ENCODE assay signal across 8 mouse cellular contexts in genomic region chr6:37439676-37440490, GRCm38 (mm10). TPM values are rescaled to one million over a fixed set of nuclear protein-coding genes. Genes with fewer than 3 reads are reported as not detected.
DNase-seq lines count a peak whose midpoint lies in the region; ATAC-seq and TF ChIP-seq lines count a peak whose summit lies in the region.

No protein-coding gene starts in this region.

- H3K4me2 ChIP-seq in forebrain, embryonic 16.5 days (ENCODE audit: low read length): peak overlapping the region; percentile 70

- H3K4me3 ChIP-seq in testis, adult 2 months (ENCODE audit: control insufficient read depth, low read depth, low read length): peak overlapping the region; percentile 34
- H3K4me3 ChIP-seq in forebrain, embryonic 16.5 days (replicated peaks; ENCODE audit: low read length): peak overlapping the region; percentile 79

- no peak for TF ChIP-seq CTCF in testis, adult 2 months (IDR thresholded peaks at IDR 0.05; ENCODE audit: control insufficient read depth, insufficient read depth, insufficient replicate concordance, low read depth, low read length)

- WGBS in forebrain, embryonic 16.5 days: 67% methylated on average over 13 of the region's 13 CpGs

- peaks cover 11% of the 10 kb centered on the region for H3K4me1 ChIP-seq in testis, adult 2 months (ENCODE audit: control insufficient read depth, insufficient read depth, low read length)
- H3K4me1 ChIP-seq in forebrain, embryonic 16.5 days (replicated peaks; ENCODE audit: control insufficient read depth, insufficient read depth, low read length): peaks cover 15% of the 10 kb centered on the region

- no peak for DNase-seq in testis, postnatal 10 days (ENCODE audit: low spot score)
- DNase-seq in kidney, postnatal 36 days: peak; percentile 45 to 66
- peak; percentile 43 for DNase-seq in neural tube, embryonic 10.5 days (ENCODE audit: extremely low spot score, low spot score)
- DNase-seq in layer of hippocampus, adult 9-10 months (ENCODE audit: low spot score): no peak
- DNase-seq in urinary bladder, postnatal 10 days (ENCODE audit: low spot score): no peak
- DNase-seq in spleen, postnatal 14 days (ENCODE audit: low spot score in 2 of 2): no peak

- H3K27ac ChIP-seq in testis, adult 2 months (ENCODE audit: control insufficient read depth, insufficient read depth, low read depth, low read length): peak overlapping the region; percentile 24; the same call in 1 of the 2 replicates
- no peak overlapping the region for H3K27ac ChIP-seq in forebrain, embryonic 16.5 days (ENCODE audit: low read length)

- no peak for TF ChIP-seq POLR2A in testis, adult 2 months (IDR thresholded peaks at IDR 0.05; ENCODE audit: control insufficient read depth, low read depth, low read length)

- H3K9ac ChIP-seq in forebrain, embryonic 16.5 days (replicated peaks; ENCODE audit: low read depth, low read length): no peak overlapping the region

- H3K9me3 ChIP-seq in forebrain, embryonic 16.5 days (ENCODE audit: control insufficient read depth, low read length): no peaks in the 10 kb centered on the region

- H3K27me3 ChIP-seq in testis, adult 2 months (ENCODE audit: control insufficient read depth, insufficient read depth, low read length): no peaks in the 10 kb centered on the region
- H3K27me3 ChIP-seq in forebrain, embryonic 16.5 days (replicated peaks; ENCODE audit: control insufficient read depth, insufficient read depth, low read length): no peaks in the 10 kb centered on the region

- ATAC-seq in forebrain, embryonic 16.5 days: no peak

- H3K36me3 ChIP-seq in testis, adult 2 months (ENCODE audit: control insufficient read depth, insufficient read depth, low read length): no peaks in the 10 kb centered on the region
- no peaks in the 10 kb centered on the region for H3K36me3 ChIP-seq in forebrain, embryonic 16.5 days (ENCODE audit: control insufficient read depth, insufficient read depth)

RNA-seq across cellular contexts. Expression of gene Creb3l2, which starts 2.1 kb away (rescaled TPM):
- 2.0 and 2.1 TPM in 2 replicates for polyA plus RNA-seq in testis, adult 2 months (2012; rRNA removed)
- polyA plus RNA-seq in forebrain, embryonic 16.5 days (2015; fragmentation: Nextera tagmentation; extraction: Ambion mirVana): 3.0 and 3.9 TPM in 2 replicates

Comparison
In these comparisons a context has a peak if more than half of its experiments do, and no peak if none do; other contexts are left out.
1. DNase-seq: peak in kidney, postnatal 36 days (2 of 2) and neural tube, embryonic 10.5 days (single experiment); none in testis, postnatal 10 days (single experiment), layer of hippocampus, adult 9-10 months (single experiment), urinary bladder, postnatal 10 days (single experiment) and spleen, postnatal 14 days (0 of 2).